Mouse (Mus musculus): ENCODE results near the gene Zfp697. TPM values are rescaled to one million over a fixed set of nuclear protein-coding genes. Genes with fewer than 3 reads are reported as not detected.
"Not testable (repeated sequence)": the region's sequence is repeated elsewhere in the genome, so short reads cannot be mapped to it uniquely, and the experiment has no call there.

The Zfp697 gene
- polyA plus RNA-seq, 1 experiment from 2014 or later = 9.4 TPM

DNA sequence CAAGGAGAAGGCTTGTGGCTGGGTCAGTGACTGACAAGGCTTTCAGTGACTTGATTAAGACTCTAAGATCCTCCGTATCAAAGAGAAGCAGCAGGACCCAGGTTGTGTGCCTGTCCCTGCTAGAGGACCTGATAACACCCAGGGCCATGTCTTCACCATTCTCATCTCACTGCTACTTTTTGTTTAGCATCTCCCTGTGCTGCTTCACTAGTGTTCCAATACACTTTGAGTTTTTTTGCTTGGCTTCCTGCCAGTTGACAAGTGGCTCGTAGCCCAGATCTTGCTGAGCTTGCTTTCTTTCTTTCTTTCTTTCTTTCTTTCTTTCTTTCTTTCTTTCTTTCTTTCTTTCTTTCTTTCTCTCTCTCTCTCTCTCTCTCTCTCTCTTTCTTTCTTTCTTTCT is 140.5 kb downstream of the Zfp697 start:
- WGBS = 71% methylated on average over 1 of the region's 2 CpGs
- not testable (repeated sequence) for H3K4me3 ChIP-seq; DNase-seq (ENCODE audit: low spot score); H3K36me3 ChIP-seq; H3K4me1 ChIP-seq; H3K27me3 ChIP-seq (ENCODE audit: low read depth, poor library complexity, severe bottlenecking); H3K27ac ChIP-seq; H3K9me3 ChIP-seq (replicated peaks)

DNA sequence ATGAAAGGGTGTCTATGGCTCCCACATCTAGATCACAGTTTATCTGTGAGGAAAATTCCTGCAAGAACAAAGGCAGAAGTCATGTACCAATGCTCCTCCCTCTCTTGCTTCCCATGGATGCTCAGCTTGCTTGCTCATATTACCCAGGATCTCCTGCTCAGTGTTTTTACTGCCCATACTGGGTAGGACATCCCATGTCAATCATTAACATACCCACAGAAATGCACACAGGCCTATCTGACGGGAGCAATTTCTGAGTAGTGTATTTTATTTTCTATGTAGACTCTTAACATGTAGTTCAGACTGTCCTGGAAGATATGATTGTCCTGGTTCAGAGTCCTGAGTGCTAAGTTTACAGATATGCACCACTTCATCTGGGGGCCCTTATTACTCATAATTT is 142.3 kb downstream of the Zfp697 start:
- H3K4me3 ChIP-seq; DNase-seq (ENCODE audit: low spot score); H3K9me3 ChIP-seq (replicated peaks); H3K27me3 ChIP-seq (ENCODE audit: low read depth, poor library complexity, severe bottlenecking); H3K36me3 ChIP-seq; H3K27ac ChIP-seq; H3K4me1 ChIP-seq: not testable (repeated sequence)
- no CpG with 5 or more reads among the region's 1 CpGs for WGBS

DNA sequence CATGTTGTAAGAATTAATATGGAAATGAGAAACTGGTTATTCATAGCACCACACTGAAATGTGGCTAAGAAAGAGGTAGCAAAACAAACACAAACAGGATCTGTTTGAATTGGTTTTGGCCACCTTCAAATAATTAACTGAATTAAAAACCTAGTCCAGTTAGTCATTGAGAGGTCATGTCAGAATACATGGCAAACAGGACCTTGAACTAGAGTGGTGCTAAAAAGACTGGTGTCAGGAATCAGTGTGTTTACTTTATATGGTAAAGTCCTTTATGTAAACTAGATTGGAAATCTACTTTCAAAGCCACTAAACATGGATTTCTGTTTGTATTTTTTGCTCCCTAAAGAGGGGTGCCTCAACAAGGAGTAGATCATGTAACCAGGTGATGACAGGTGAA is 142.7 kb downstream of the Zfp697 start:
- H3K9me3 ChIP-seq (replicated peaks); H3K27ac ChIP-seq; H3K4me1 ChIP-seq; DNase-seq (ENCODE audit: low spot score); H3K27me3 ChIP-seq (ENCODE audit: low read depth, poor library complexity, severe bottlenecking); H3K4me3 ChIP-seq; H3K36me3 ChIP-seq: not testable (repeated sequence)

DNA sequence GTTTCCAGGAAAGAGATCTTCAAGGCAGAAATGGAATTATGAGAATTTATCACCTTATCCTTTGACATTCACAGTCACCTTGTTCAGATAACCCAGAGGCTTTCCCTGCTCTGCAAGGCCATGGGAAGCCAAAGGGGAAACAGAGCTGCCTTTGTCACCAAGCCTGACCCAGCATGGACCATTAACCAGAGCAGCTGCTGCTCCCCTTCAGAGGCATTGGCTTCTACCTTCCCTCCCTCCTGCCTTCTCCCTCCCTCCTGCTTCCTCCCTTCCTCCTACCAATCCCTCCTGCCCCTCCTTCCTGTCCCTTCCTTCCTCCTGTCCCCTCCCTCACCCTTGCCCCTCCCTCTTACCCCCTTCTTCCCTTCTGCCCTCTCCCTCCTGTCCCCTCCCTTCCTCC is 165.4 kb downstream of the Zfp697 start:
- DNase-seq (ENCODE audit: low spot score); H3K27ac ChIP-seq; H3K4me3 ChIP-seq; H3K27me3 ChIP-seq (ENCODE audit: low read depth, poor library complexity, severe bottlenecking); H3K4me1 ChIP-seq; H3K9me3 ChIP-seq (replicated peaks); H3K36me3 ChIP-seq: not testable (repeated sequence)

DNA sequence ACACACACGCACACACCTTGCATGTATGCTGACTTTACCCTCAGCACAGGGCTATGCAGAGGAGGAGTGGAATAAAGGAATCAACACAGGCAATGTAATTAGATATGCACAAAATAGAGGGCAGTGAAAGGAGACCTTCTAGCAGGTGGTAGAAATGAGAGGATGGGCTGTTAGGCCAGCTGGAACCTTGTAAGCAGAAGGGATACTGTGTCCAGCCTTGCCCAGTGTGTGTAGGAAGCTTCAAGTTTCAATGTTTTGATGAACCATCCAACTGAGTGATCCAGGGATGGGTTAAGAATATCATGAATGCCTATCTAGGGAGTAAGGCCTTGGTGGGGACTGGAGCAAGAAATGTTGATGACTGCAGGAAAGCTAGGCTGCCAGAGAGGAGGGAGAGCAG is 166.2 kb downstream of the Zfp697 start:
- WGBS = 100% methylated on average over 1 of the region's 1 CpGs
- not testable (repeated sequence) for H3K36me3 ChIP-seq; H3K27ac ChIP-seq; H3K4me3 ChIP-seq; H3K27me3 ChIP-seq (ENCODE audit: low read depth, poor library complexity, severe bottlenecking); H3K4me1 ChIP-seq; H3K9me3 ChIP-seq (replicated peaks); DNase-seq (ENCODE audit: low spot score)

DNA sequence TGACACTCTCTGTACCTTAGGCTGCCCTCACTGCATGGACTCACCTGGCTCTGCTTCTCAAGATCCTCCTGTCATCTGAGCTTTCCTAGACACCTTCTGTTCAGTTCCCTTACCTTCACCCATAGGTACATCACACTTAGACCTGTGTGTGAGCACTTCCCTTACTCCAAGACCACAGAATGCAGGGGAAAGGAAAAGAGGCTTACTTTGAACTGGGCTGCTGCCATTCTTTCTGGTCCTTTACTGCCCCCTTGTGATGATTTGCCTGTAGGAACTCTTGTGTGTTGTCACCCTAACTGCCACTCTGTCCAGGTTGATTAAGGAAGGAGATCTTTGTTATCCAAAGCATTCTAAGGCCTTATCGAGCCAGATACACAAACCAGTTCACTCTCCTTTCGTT is 168.0 kb downstream of the Zfp697 start:
- H3K36me3 ChIP-seq; H3K9me3 ChIP-seq (replicated peaks); H3K27me3 ChIP-seq (ENCODE audit: low read depth, poor library complexity, severe bottlenecking); H3K4me1 ChIP-seq; H3K27ac ChIP-seq; H3K4me3 ChIP-seq; DNase-seq (ENCODE audit: low spot score): not testable (repeated sequence)
- WGBS = no CpG with 5 or more reads among the region's 2 CpGs

DNA sequence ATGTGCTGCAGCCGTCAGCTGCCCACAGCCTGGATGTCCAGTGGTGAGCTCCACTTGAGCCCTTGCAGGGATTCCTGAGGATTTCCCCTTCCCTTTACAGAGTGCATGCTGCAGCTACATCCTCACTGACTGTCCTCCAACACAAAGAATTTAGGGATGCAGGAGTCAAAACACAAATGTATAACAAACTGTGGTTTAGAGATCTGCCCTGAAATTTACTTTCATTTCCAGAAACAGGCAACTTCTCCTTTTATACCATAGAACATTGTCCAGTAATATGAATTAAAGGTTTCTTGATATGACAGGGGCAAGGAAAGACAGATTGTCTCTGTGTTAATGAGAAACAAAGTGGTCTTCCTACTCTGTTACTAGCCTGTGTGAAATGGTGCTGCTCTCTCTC is 168.6 kb downstream of the Zfp697 start:
- no CpG with 5 or more reads among the region's 1 CpGs for WGBS
- H3K4me1 ChIP-seq; H3K27me3 ChIP-seq (ENCODE audit: low read depth, poor library complexity, severe bottlenecking); H3K27ac ChIP-seq; H3K36me3 ChIP-seq; DNase-seq (ENCODE audit: low spot score); H3K9me3 ChIP-seq (replicated peaks); H3K4me3 ChIP-seq: not testable (repeated sequence)

DNA sequence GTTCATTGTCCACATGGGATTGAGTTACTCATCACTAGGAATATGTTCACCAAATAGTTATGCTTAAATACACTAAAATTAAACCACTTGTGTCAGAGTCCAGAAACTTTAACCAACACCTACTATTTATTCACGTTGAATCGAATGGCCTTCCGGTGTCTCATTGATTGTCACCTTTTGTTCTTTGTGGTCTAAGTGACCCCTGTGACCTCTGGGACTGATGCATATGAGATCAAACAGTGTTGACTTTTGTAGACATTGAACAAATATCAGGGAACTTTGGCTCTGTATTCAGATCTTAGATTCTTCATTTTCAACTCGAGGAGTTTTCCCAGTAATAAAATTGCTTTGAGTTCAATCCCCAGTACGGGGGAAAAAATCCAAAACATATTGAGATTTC is 178.4 kb downstream of the Zfp697 start:
- H3K27ac ChIP-seq; H3K9me3 ChIP-seq (replicated peaks); H3K4me1 ChIP-seq; H3K36me3 ChIP-seq; DNase-seq (ENCODE audit: low spot score); H3K4me3 ChIP-seq; H3K27me3 ChIP-seq (ENCODE audit: low read depth, poor library complexity, severe bottlenecking): not testable (repeated sequence)
- no CpG with 5 or more reads among the region's 5 CpGs for WGBS

DNA sequence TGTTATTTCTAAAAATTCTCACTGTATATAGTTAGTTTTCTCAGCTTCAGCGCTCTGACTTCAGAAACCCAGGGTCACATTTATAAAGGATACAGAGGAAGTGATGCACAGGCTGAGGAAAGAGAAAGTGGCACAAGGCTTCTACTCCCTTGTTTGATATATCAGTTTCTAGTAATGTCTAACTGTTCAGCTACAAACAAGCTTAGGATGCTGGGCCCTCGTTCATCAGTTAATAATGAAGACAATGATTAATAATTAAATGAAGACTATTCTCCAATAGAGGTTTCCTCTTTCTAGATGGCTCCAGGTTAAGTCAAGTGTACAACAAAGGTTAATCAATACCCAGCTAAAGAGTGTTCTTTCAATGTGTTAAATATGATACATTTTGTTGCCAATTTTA is 181.6 kb downstream of the Zfp697 start:
- no CpG with 5 or more reads among the region's 2 CpGs for WGBS
- not testable (repeated sequence) for H3K27ac ChIP-seq; H3K4me1 ChIP-seq; H3K27me3 ChIP-seq (ENCODE audit: low read depth, poor library complexity, severe bottlenecking); H3K36me3 ChIP-seq; H3K4me3 ChIP-seq; H3K9me3 ChIP-seq (replicated peaks); DNase-seq (ENCODE audit: low spot score)

DNA sequence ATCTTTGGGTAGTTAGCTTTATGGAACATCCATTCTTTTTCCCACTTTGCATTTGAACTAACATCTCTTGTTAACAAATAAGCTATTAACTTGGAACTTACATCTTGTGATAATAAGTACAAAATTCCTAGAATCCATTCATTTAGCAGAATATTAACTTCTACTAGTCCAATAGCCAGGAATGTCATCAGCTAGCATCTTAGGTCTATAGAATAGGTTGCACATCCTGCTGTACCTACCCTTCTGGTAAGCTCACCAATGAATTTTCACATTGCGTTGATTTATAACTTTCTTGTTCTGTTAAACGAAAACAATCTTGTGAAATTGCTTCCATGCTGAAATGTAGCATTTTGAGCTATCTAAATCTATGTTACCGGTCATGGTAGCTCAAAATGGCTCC is 182.6 kb downstream of the Zfp697 start:
- not testable (repeated sequence) for H3K27ac ChIP-seq; H3K36me3 ChIP-seq; H3K27me3 ChIP-seq (ENCODE audit: low read depth, poor library complexity, severe bottlenecking); H3K4me3 ChIP-seq; H3K4me1 ChIP-seq; H3K9me3 ChIP-seq (replicated peaks); DNase-seq (ENCODE audit: low spot score)
- no CpG with 5 or more reads among the region's 3 CpGs for WGBS

DNA sequence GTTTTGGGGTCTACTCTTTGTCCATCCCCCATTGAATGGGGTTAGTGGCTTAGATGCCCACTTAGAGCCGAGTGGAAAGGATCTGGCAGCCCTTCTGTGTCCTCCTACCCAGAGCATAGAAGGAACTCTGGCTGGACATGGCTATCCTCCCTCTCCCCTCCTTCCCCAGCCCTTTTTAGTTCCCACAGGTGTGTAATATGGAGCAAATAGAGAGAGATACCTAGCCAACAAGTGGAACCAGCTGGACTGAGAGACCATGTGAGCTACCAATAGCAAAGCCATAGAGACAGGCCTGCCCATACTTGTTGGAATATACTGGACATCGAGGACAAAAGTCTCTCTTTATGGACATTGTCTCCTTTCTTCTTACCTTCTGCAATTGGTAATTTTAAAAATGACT is 185.5 kb downstream of the Zfp697 start:
- 85% methylated on average over 2 of the region's 2 CpGs for WGBS
- DNase-seq (ENCODE audit: low spot score); H3K9me3 ChIP-seq (replicated peaks); H3K4me1 ChIP-seq; H3K27ac ChIP-seq; H3K4me3 ChIP-seq; H3K36me3 ChIP-seq; H3K27me3 ChIP-seq (ENCODE audit: low read depth, poor library complexity, severe bottlenecking): not testable (repeated sequence)

DNA sequence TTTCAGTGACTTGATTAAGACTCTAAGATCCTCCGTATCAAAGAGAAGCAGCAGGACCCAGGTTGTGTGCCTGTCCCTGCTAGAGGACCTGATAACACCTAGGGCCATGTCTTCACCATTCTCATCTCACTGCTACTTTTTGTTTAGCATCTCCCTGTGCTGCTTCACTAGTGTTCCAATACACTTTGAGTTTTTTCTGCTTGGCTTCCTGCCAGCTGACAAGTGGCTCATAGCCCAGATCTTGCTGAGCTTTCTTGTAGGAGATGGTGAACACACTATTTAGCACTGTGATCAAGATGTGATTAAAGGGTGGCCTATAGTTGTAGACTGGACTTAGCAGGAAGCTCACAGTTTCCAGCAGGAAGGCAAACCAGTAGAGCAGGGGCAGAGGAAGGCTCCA is 198.8 kb downstream of the Zfp697 start:
- WGBS = 90% methylated on average over 1 of the region's 1 CpGs
- H3K4me1 ChIP-seq; DNase-seq (ENCODE audit: low spot score): not testable (repeated sequence)

DNA sequence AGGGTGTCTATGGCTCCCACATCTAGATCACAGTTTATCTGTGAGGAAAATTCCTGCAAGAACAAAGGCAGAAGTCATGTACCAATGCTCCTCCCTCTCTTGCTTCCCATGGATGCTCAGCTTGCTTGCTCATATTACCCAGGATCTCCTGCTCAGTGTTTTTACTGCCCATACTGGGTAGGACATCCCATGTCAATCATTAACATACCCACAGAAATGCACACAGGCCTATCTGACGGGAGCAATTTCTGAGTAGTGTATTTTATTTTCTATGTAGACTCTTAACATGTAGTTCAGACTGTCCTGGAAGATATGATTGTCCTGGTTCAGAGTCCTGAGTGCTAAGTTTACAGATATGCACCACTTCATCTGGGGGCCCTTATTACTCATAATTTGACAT is 199.9 kb downstream of the Zfp697 start:
- H3K27me3 ChIP-seq (ENCODE audit: low read depth, poor library complexity, severe bottlenecking); H3K36me3 ChIP-seq; H3K4me1 ChIP-seq; H3K4me3 ChIP-seq; DNase-seq (ENCODE audit: low spot score); H3K27ac ChIP-seq; H3K9me3 ChIP-seq (replicated peaks): not testable (repeated sequence)
- no CpG with 5 or more reads among the region's 1 CpGs for WGBS

More for the DNA sequence above, 198.8 kb downstream of the Zfp697 start:
- H3K27ac ChIP-seq; H3K4me3 ChIP-seq; H3K9me3 ChIP-seq (replicated peaks); H3K27me3 ChIP-seq (ENCODE audit: low read depth, poor library complexity, severe bottlenecking); H3K36me3 ChIP-seq: not testable (repeated sequence)

DNA sequence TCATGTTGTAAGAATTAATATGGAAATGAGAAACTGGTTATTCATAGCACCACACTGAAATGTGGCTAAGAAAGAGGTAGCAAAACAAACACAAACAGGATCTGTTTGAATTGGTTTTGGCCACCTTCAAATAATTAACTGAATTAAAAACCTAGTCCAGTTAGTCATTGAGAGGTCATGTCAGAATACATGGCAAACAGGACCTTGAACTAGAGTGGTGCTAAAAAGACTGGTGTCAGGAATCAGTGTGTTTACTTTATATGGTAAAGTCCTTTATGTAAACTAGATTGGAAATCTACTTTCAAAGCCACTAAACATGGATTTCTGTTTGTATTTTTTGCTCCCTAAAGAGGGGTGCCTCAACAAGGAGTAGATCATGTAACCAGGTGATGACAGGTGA is 200.4 kb downstream of the Zfp697 start:
- not testable (repeated sequence) for DNase-seq (ENCODE audit: low spot score); H3K4me1 ChIP-seq; H3K9me3 ChIP-seq (replicated peaks); H3K27me3 ChIP-seq (ENCODE audit: low read depth, poor library complexity, severe bottlenecking); H3K27ac ChIP-seq; H3K4me3 ChIP-seq; H3K36me3 ChIP-seq

DNA sequence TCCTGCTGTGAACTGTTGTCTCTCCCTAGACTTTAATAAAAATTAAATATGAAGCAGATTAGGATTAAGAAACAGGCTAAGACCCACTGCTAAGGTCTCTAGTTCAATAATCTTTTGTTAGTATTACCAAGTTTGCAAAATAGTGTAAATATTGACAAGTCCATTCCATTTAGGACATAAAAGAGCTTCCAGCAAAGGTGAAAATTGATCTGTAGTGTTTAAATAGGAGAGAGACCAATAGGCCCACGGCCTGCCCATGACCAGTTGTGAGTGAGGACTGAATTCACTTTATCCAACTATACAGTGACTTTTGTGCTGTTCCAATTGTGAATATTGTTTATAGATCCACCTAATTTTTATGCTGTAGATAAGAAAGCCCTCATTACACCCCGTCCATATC is 205.5 kb downstream of the Zfp697 start:
- Histone ChIP-seq H3K36me3 (no peaks in the 10 kb centered on the region), H3K4me3 (no peak overlapping the region), H3K27ac (no peak overlapping the region), H3K4me1 (no peaks in the 10 kb centered on the region), H3K9me3 (replicated peaks) (no peaks in the 10 kb centered on the region), H3K27me3 (ENCODE audit: low read depth, poor library complexity, severe bottlenecking) (no peaks in the 10 kb centered on the region)
- no peak for DNase-seq (ENCODE audit: low spot score)
- WGBS = 87% methylated on average over 2 of the region's 2 CpGs

Data from limb, embryonic 10.5 days (tissue).